Comparison of ENCODE assay signal across 8 mouse cellular contexts in the genomic region with DNA sequence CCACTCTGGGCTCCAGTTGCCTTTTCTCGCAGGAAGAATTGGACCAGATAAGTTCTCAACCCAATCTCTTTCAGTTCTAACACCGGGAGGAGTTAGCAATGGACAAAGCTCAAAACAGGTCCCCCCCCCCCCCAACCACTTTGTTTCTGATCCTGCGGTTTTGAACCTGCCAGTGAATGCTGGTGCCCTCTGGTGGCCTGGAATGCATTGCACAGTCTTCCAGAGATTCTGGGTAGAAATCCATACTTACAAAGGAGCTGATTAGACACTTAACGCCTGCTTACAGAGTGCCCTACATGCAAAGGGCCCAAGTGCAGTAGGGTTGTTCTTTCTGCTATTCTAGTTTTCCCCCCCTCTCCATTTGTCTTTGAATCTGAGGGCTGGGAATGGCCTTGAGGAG. TPM values are rescaled to one million over a fixed set of nuclear protein-coding genes. Genes with fewer than 3 reads are reported as not detected.
A peak's percentile ranks its signal among the peaks of the same experiment; 100 is the strongest.
DNase-seq lines count a peak whose midpoint lies in the region; ATAC-seq and TF ChIP-seq lines count a peak whose summit lies in the region.

No protein-coding gene starts in this region.

- no peak overlapping the region for H3K27ac ChIP-seq in spleen, adult 2 months (ENCODE audit: insufficient read depth, low read length)
- H3K27ac ChIP-seq in midbrain, embryonic 14.5 days (replicated peaks; ENCODE audit: low read depth, low read length), result no peak overlapping the region

- H3K9ac ChIP-seq in midbrain, embryonic 14.5 days (replicated peaks; ENCODE audit: low read length), result no peak overlapping the region

- no peak for TF ChIP-seq POLR2A in spleen, adult 2 months (IDR thresholded peaks at IDR 0.05; ENCODE audit: low read depth, low read length)
- no peak for TF ChIP-seq POLR2A in brain, embryonic 14.5 days (IDR thresholded peaks at IDR 0.05; ENCODE audit: borderline replicate concordance, extremely low read depth, insufficient read depth, insufficient read length, poor library complexity, severe bottlenecking)

- ATAC-seq in midbrain, embryonic 14.5 days (ENCODE audit: low FRiP score, low TSS enrichment), result no peak

- peaks cover 55% of the 10 kb centered on the region for H3K36me3 ChIP-seq in spleen, adult 2 months (ENCODE audit: control insufficient read depth, insufficient read depth, low read length)
- peaks cover 94% of the 10 kb centered on the region for H3K36me3 ChIP-seq in midbrain, embryonic 14.5 days (ENCODE audit: control insufficient read depth, insufficient read depth, low read length)

- no peaks in the 10 kb centered on the region for H3K4me1 ChIP-seq in spleen, adult 2 months (ENCODE audit: control insufficient read depth, insufficient read depth, insufficient read length)
- H3K4me1 ChIP-seq in midbrain, embryonic 14.5 days (ENCODE audit: control insufficient read depth, insufficient read depth, low read length), result no peaks in the 10 kb centered on the region

- no peak overlapping the region for H3K4me2 ChIP-seq in midbrain, embryonic 14.5 days (ENCODE audit: low read length)

- H3K27me3 ChIP-seq in spleen, adult 2 months (ENCODE audit: control insufficient read depth, insufficient read depth, low read length), result no peaks in the 10 kb centered on the region
- no peaks in the 10 kb centered on the region for H3K27me3 ChIP-seq in midbrain, embryonic 14.5 days (ENCODE audit: control insufficient read depth, insufficient read depth, low read length)

- H3K4me3 ChIP-seq in spleen, adult 2 months (ENCODE audit: extremely low read depth, insufficient read depth, insufficient read length), result no peak overlapping the region
- H3K4me3 ChIP-seq in midbrain, embryonic 14.5 days (replicated peaks; ENCODE audit: low read depth, low read length), result no peak overlapping the region

- WGBS in spleen, adult 2 months, result 85% methylated on average over 4 of the region's 4 CpGs
- WGBS in midbrain, embryonic 14.5 days, result 69% methylated on average over 4 of the region's 4 CpGs

- peak; percentile 32; the same call in 1 of the 2 replicates for TF ChIP-seq CTCF in spleen, adult 2 months (IDR thresholded peaks at IDR 0.05; ENCODE audit: extremely low read depth, insufficient read depth, insufficient read length, insufficient replicate concordance)
- TF ChIP-seq CTCF in brain, embryonic 14.5 days (IDR thresholded peaks at IDR 0.05; ENCODE audit: borderline replicate concordance, extremely low read depth, insufficient read depth, insufficient read length), result peak; percentile 56; the same call in 1 of the 2 replicates

- DNase-seq in heart, postnatal 4 days, result peak; percentile 43
- DNase-seq in heart, adult 9 months (ENCODE audit: low spot score in 2 of 2), result no peak
- DNase-seq in spleen, adult 2 months (ENCODE audit: low read depth in 1 of 2, low spot score in 2 of 2), result no peak
- no peak for DNase-seq in spleen, postnatal 4 days (ENCODE audit: low spot score in 2 of 2)
- DNase-seq in brain, embryonic 14.5 days (ENCODE audit: low read depth), result peak; percentile 35
- DNase-seq in midbrain, embryonic 14.5 days, result peak; percentile 51
- no peak for DNase-seq in spleen, adult 18-20 months
- no peak for DNase-seq in frontal cortex, postnatal 14 days (ENCODE audit: low spot score in 2 of 2)

- H3K9me3 ChIP-seq in midbrain, embryonic 14.5 days (ENCODE audit: control insufficient read depth, low read length), result no peaks in the 10 kb centered on the region

RNA-seq across cellular contexts. Expression of a gene that starts 22.9 kb away (rescaled TPM):
- not detected for total RNA-seq in heart, postnatal 4 days (2021)
- not detected in 2 replicates for polyA plus RNA-seq in spleen, adult 2 months (2012; rRNA removed)
- 1.3 and 2.6 TPM in 2 replicates for polyA plus RNA-seq in brain, embryonic 14.5 days (2012; rRNA removed)
- polyA plus RNA-seq in midbrain, embryonic 14.5 days (2014; fragmentation: Nextera tagmentation; extraction: Ambion mirVana), result 7.9 and 8.7 TPM in 2 replicates

RNA-seq across cellular contexts. Expression of a gene that starts 54.5 kb away (rescaled TPM):
- total RNA-seq in heart, postnatal 4 days (2021), result 10 to 100 TPM; 14.8 to 15.3 TPM
- polyA plus RNA-seq in spleen, adult 2 months (2012; rRNA removed), result 41.4 and 43.1 TPM in 2 replicates
- polyA plus RNA-seq in brain, embryonic 14.5 days (2012; rRNA removed), result 35.9 and 75.9 TPM in 2 replicates
- 96.1 and 112 TPM in 2 replicates for polyA plus RNA-seq in midbrain, embryonic 14.5 days (2014; fragmentation: Nextera tagmentation; extraction: Ambion mirVana)

Comparison
In these comparisons a context has a peak if more than half of its experiments do, and no peak if none do; other contexts are left out.
1. DNase-seq: peak in heart, postnatal 4 days (single experiment), brain, embryonic 14.5 days (single experiment) and midbrain, embryonic 14.5 days (single experiment); none in heart, adult 9 months (0 of 2), spleen, adult 2 months (0 of 2), spleen, postnatal 4 days (0 of 2), spleen, adult 18-20 months (0 of 2) and frontal cortex, postnatal 14 days (0 of 2).